Mouse (Mus musculus): Measurements from ENCODE around the gene Bzw2. TPM values are rescaled to one million over a fixed set of nuclear protein-coding genes. Genes with fewer than 3 reads are reported as not detected.

Bzw2 gene
- total and polyA plus RNA-seq, 2 experiments from 2014 or later = 184 to 263 TPM

GRCm38 (mm10) chr12:36126049-36126448, 31.8 kb downstream of the Bzw2 start:
- TF ChIP-seq CTCF (IDR thresholded peaks at IDR 0.05; ENCODE audit: low read depth) = no peak
- Histone ChIP-seq H3K9ac (replicated peaks; ENCODE audit: low read length) (no peak overlapping the region), H3K4me2 (ENCODE audit: low read depth, low read length) (no peak overlapping the region), H3K9me3 (ENCODE audit: low read length) (no peaks in the 10 kb centered on the region), H3K36me3 (ENCODE audit: insufficient read depth, low read length) (peaks cover 10% of the 10 kb centered on the region; the same call in 1 of the 2 replicates), H3K4me1 (ENCODE audit: insufficient read depth, low read length) (no peaks in the 10 kb centered on the region), H3K4me3 (ENCODE audit: low read length) (no peak overlapping the region), H3K27me3 (ENCODE audit: insufficient read depth, low read length) (no peaks in the 10 kb centered on the region), H3K27ac (no peak overlapping the region)
- ATAC-seq (no peak), DNase-seq (ENCODE audit: low spot score) (no peak)
- 94% methylated on average over 5 of the region's 5 CpGs for WGBS

DNA sequence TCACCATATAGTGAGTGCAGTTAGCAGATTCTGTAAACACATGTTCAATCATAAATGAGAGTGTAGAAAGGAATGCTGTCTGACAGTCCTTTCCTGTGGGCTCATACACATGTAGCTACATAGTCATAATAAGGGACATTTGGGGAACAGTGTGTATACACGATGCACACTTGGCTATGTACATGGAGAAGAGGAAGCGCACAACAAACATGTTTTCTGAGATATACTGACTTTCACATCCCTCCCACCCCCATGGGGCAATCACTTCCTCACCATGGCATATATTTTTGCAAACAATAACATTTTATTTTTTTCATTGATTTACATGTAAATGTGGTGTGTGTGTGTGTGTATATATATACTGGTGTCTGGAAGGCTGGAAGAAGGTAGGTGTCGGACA, 38.6 kb downstream of the Bzw2 start:
- no peak overlapping the region for H3K27ac ChIP-seq
- no peaks in the 10 kb centered on the region for H3K9me3 ChIP-seq (ENCODE audit: low read length)
- H3K4me2 ChIP-seq (ENCODE audit: low read depth, low read length) = no peak overlapping the region
- no peak overlapping the region for H3K9ac ChIP-seq (replicated peaks; ENCODE audit: low read length)
- no peak overlapping the region for H3K4me3 ChIP-seq (ENCODE audit: low read length)
- H3K4me1 ChIP-seq (ENCODE audit: insufficient read depth, low read length) = no peaks in the 10 kb centered on the region
- TF ChIP-seq CTCF (IDR thresholded peaks at IDR 0.05; ENCODE audit: low read depth) = no peak
- WGBS = 96% methylated on average over 3 of the region's 3 CpGs
- H3K27me3 ChIP-seq (ENCODE audit: insufficient read depth, low read length) = no peaks in the 10 kb centered on the region
- H3K36me3 ChIP-seq (ENCODE audit: insufficient read depth, low read length) = peaks cover 26% of the 10 kb centered on the region
- ATAC-seq (no peak), DNase-seq (ENCODE audit: low spot score) (no peak)

GRCm38 (mm10) chr12:36117161-36117560, 40.7 kb downstream of the Bzw2 start:
- no peaks in the 10 kb centered on the region for H3K27me3 ChIP-seq (ENCODE audit: insufficient read depth, low read length)
- H3K4me3 ChIP-seq (ENCODE audit: low read length) = no peak overlapping the region
- H3K27ac ChIP-seq = no peak overlapping the region
- DNase-seq (ENCODE audit: low spot score) = no peak
- H3K9ac ChIP-seq (replicated peaks; ENCODE audit: low read length) = no peak overlapping the region
- no peaks in the 10 kb centered on the region for H3K4me1 ChIP-seq (ENCODE audit: insufficient read depth, low read length)
- no peak for TF ChIP-seq CTCF (IDR thresholded peaks at IDR 0.05; ENCODE audit: low read depth)
- no peak overlapping the region for H3K4me2 ChIP-seq (ENCODE audit: low read depth, low read length)
- H3K9me3 ChIP-seq (ENCODE audit: low read length) = no peaks in the 10 kb centered on the region
- ATAC-seq = no peak
- WGBS = 95% methylated on average over 6 of the region's 6 CpGs
- H3K36me3 ChIP-seq (ENCODE audit: insufficient read depth, low read length) = peaks cover 41% of the 10 kb centered on the region

GRCm38 (mm10) chr12:36112081-36112480, 45.8 kb downstream of the Bzw2 start:
- ATAC-seq (no peak), DNase-seq (ENCODE audit: low spot score) (no peak)
- H3K4me3 ChIP-seq (ENCODE audit: low read length) = no peak overlapping the region
- no peaks in the 10 kb centered on the region for H3K27me3 ChIP-seq (ENCODE audit: insufficient read depth, low read length)
- H3K4me1 ChIP-seq (ENCODE audit: insufficient read depth, low read length) = no peaks in the 10 kb centered on the region
- H3K4me2 ChIP-seq (ENCODE audit: low read depth, low read length) = no peak overlapping the region
- no peak overlapping the region for H3K9ac ChIP-seq (replicated peaks; ENCODE audit: low read length)
- H3K27ac ChIP-seq = no peak overlapping the region
- no peaks in the 10 kb centered on the region for H3K9me3 ChIP-seq (ENCODE audit: low read length)
- WGBS = 86% methylated on average over 3 of the region's 3 CpGs
- no peak for TF ChIP-seq CTCF (IDR thresholded peaks at IDR 0.05; ENCODE audit: low read depth)
- H3K36me3 ChIP-seq (ENCODE audit: insufficient read depth, low read length) = peaks cover 52% of the 10 kb centered on the region

- Histone ChIP-seq H3K4me1 (ENCODE audit: insufficient read depth, low read length) (no peaks in the 10 kb centered on the region), H3K4me3 (ENCODE audit: low read length) (no peak overlapping the region), H3K27me3 (ENCODE audit: insufficient read depth, low read length) (no peaks in the 10 kb centered on the region), H3K4me2 (ENCODE audit: low read depth, low read length) (no peak overlapping the region), H3K36me3 (ENCODE audit: insufficient read depth, low read length) (peaks cover 54% of the 10 kb centered on the region), H3K27ac (no peak overlapping the region), H3K9ac (replicated peaks; ENCODE audit: low read length) (no peak overlapping the region), H3K9me3 (ENCODE audit: low read length) (no peaks in the 10 kb centered on the region)
- ATAC-seq = no peak
- 91% methylated on average over 5 of the region's 5 CpGs for WGBS
- TF ChIP-seq CTCF (IDR thresholded peaks at IDR 0.05; ENCODE audit: low read depth) = no peak
- DNase-seq (ENCODE audit: low spot score) = no peak
Measured at GRCm38 (mm10) chr12:36111110-36111509, 46.8 kb downstream of the Bzw2 start.

- H3K9ac ChIP-seq (replicated peaks; ENCODE audit: low read length) = no peak overlapping the region
- DNase-seq (ENCODE audit: low spot score) = no peak
- H3K27me3 ChIP-seq (ENCODE audit: insufficient read depth, low read length) = no peaks in the 10 kb centered on the region
- no peaks in the 10 kb centered on the region for H3K4me1 ChIP-seq (ENCODE audit: insufficient read depth, low read length)
- WGBS = 80% methylated on average over 5 of the region's 5 CpGs
- no peaks in the 10 kb centered on the region for H3K9me3 ChIP-seq (ENCODE audit: low read length)
- H3K4me3 ChIP-seq (ENCODE audit: low read length) = no peak overlapping the region
- H3K27ac ChIP-seq = no peak overlapping the region
- ATAC-seq = no peak
- peaks cover 54% of the 10 kb centered on the region for H3K36me3 ChIP-seq (ENCODE audit: insufficient read depth, low read length)
- TF ChIP-seq CTCF (IDR thresholded peaks at IDR 0.05; ENCODE audit: low read depth) = no peak
- H3K4me2 ChIP-seq (ENCODE audit: low read depth, low read length) = no peak overlapping the region
Measured at GRCm38 (mm10) chr12:36110457-36110856, 47.4 kb downstream of the Bzw2 start.

DNA sequence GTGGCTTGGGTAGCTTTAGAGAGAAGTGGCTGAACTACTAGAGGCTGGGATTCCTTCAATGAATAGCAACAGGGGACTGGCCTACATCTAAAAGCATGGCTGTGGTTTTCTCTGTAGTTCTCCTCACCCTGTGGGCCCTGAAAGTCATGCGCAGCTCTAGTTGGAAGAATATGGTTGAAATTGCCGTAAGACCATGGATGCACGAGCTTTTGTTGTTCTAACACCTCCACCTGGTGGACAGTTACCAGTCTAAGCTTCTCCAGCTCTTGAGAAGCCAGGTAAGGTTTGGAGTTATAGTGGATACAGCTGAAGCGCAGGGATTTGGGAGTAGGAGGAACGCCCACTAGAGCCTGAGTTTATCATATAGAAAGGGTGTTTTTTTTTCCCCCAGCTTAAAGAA, 49.4 kb downstream of the Bzw2 start:
- 0 out of 2 replicates have a peak, but pooled peaks have one; percentile 27 for ATAC-seq
- H3K9me3 ChIP-seq (ENCODE audit: low read length) = no peaks in the 10 kb centered on the region
- H3K27ac ChIP-seq = no peak overlapping the region
- H3K4me1 ChIP-seq (ENCODE audit: insufficient read depth, low read length) = no peaks in the 10 kb centered on the region
- H3K27me3 ChIP-seq (ENCODE audit: insufficient read depth, low read length) = no peaks in the 10 kb centered on the region
- no peak overlapping the region for H3K4me2 ChIP-seq (ENCODE audit: low read depth, low read length)
- peak; percentile 54 for TF ChIP-seq CTCF (IDR thresholded peaks at IDR 0.05; ENCODE audit: low read depth)
- peak; percentile 61 for DNase-seq (ENCODE audit: low spot score)
- 86% methylated on average over 5 of the region's 5 CpGs for WGBS
- H3K4me3 ChIP-seq (ENCODE audit: low read length) = no peak overlapping the region
- peaks cover 47% of the 10 kb centered on the region for H3K36me3 ChIP-seq (ENCODE audit: insufficient read depth, low read length)
- no peak overlapping the region for H3K9ac ChIP-seq (replicated peaks; ENCODE audit: low read length)

All from hindbrain, postnatal 0 days (tissue).